Mouse (Mus musculus) gastrocnemius, postnatal 4 days (tissue): Measurements from ENCODE around the gene Hoxc8. TPM values are rescaled to one million over a fixed set of nuclear protein-coding genes. Genes with fewer than 3 reads are reported as not detected.

Experiments
- DNase-seq, 2 experiments: peaks; one replicate each; pipeline ENCODE4 v3.0.0; 2021 to 2022; ENCODE audit warnings: low spot score in 2 of 2, mixed read lengths in 2 of 2
- total RNA-seq, 2 experiments: library from RNA; stranded (reverse); gene quantifications; 2 replicates each; pipeline ENCODE4 v1.2.3; 2021

The Hoxc8 gene
- total RNA-seq, 2 experiments from 2014 or later = 3.2 to 3.3 TPM

- no peak for DNase-seq
Observed at GRCm38 (mm10) chr15:103006326-103006725, 15.9 kb downstream of the Hoxc8 start.

- DNase-seq = no peak
Observed at GRCm38 (mm10) chr15:103009265-103010111, 19.1 kb downstream of the Hoxc8 start.

GRCm38 (mm10) chr15:103010112-103010846, 19.9 kb downstream of the Hoxc8 start:
- no peak for DNase-seq

- no peak for DNase-seq
Observed at GRCm38 (mm10) chr15:103010847-103011555, 20.6 kb downstream of the Hoxc8 start.

- DNase-seq = no peak
Observed at GRCm38 (mm10) chr15:103011928-103012486, 21.6 kb downstream of the Hoxc8 start.

- peak in 1 of 2 experiments; percentile 56 for DNase-seq
Observed at GRCm38 (mm10) chr15:103013238-103013984, 23.0 kb downstream of the Hoxc8 start.

- peak in 1 of 2 experiments; percentile 59 for DNase-seq
Observed at GRCm38 (mm10) chr15:103014166-103015008, 24.0 kb downstream of the Hoxc8 start.

GRCm38 (mm10) chr15:103015009-103015399, 24.6 kb downstream of the Hoxc8 start:
- DNase-seq = no peak

GRCm38 (mm10) chr15:103015406-103016166, 25.2 kb downstream of the Hoxc8 start:
- no peak for DNase-seq

GRCm38 (mm10) chr15:103018636-103019035, 28.2 kb downstream of the Hoxc8 start, which contains the start of gene Hoxc4:
TSS of gene Hoxc4 (plus strand) at chr15:103018934.
- no peak for DNase-seq

GRCm38 (mm10) chr15:103020899-103021418, 30.6 kb downstream of the Hoxc8 start:
- DNase-seq = no peak

GRCm38 (mm10) chr15:103021544-103021943, 31.1 kb downstream of the Hoxc8 start:
- DNase-seq = no peak

- DNase-seq = no peak
Observed at GRCm38 (mm10) chr15:103024131-103024530, 33.7 kb downstream of the Hoxc8 start.

- no peak for DNase-seq
Observed at GRCm38 (mm10) chr15:103027266-103028235, 37.1 kb downstream of the Hoxc8 start.

GRCm38 (mm10) chr15:103028916-103029512, 38.6 kb downstream of the Hoxc8 start:
- DNase-seq = no peak

GRCm38 (mm10) chr15:103030142-103030541, 39.7 kb downstream of the Hoxc8 start:
- DNase-seq = no peak

GRCm38 (mm10) chr15:103032167-103032566, 41.8 kb downstream of the Hoxc8 start:
- DNase-seq = no peak
